Mouse (Mus musculus): ENCODE measurements around the gene S100a3.

DNA sequence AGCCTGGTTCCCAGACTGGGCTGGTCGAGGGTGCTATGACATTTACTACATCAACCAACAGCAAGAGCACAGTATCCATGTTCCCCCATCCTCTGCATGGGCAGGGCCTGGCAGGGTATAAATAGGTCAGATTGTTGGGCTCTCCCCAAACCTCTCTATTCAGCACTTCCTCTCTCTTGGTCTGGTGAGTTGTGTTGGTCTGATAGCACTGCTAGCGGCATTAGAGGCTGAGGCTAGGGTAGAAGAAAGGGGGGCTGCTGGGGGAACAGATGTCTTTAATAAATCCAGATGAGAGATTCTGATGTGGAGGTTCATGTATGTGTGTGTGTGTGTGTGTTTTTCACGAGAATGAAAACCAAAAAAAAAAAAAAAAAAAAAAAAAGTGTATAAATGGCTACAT is 43.2 kb downstream of the S100a3 start, which contains the start of gene S100a4:
- no peak for TF ChIP-seq CTCF (IDR thresholded peaks at IDR 0.05; ENCODE audit: low read depth)
- TF ChIP-seq EP300 (IDR thresholded peaks at IDR 0.05; ENCODE audit: low read depth) = no peak

Measured in liver, postnatal 0 days (tissue).